9 mouse cellular contexts compared by ENCODE assay signal in the genomic region with DNA sequence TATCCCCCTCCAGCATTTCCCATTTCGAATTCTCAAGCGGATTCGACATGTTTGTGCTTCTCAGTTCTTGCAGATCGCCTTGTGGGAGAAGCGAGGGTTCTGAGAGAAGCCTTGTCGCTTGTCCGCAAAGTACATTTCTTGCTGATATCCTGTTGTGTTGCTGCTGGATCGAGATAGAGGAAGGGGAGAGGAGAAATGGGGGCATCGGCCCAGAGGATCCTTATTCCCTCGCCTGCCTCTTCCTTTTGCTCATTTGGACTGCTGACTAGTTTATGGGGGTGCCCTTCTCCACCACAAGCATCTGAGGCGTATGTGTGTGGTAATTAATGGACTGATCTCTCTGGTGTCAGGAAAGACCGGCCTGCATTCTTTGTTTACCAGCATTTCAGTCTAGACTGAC. TPM values are rescaled to one million over a fixed set of nuclear protein-coding genes. Genes with fewer than 3 reads are reported as not detected.
DNase-seq lines count a peak whose midpoint lies in the region; ATAC-seq and TF ChIP-seq lines count a peak whose summit lies in the region.
"Not testable (repeated sequence)": the region's sequence is repeated elsewhere in the genome, so short reads cannot be mapped to it uniquely, and the experiment has no call there.
"Had no signal": no experiment of that assay in that cellular context is flagged by ENCODE, and none has a peak within 500 bp of the region (broad histone marks: within the 10 kb centered on the region; RNA-seq: fewer than 3 reads in every experiment).

No protein-coding gene starts in this region.

- H3K4me2 ChIP-seq in CH12.LX (ENCODE audit: insufficient read depth, low read depth, poor library complexity, severe bottlenecking), result peak overlapping the region; percentile 96
- H3K4me2 ChIP-seq in forebrain, embryonic 14.5 days (ENCODE audit: low read length), result peak overlapping the region; percentile 63
- H3K4me2 ChIP-seq in heart, postnatal 0 days (ENCODE audit: low read depth, low read length), result peak overlapping the region; percentile 78
- peak overlapping the region; percentile 48 for H3K4me2 ChIP-seq in kidney, embryonic 14.5 days (replicated peaks; ENCODE audit: low read depth, low read length)
- peak overlapping the region; percentile 75 for H3K4me2 ChIP-seq in liver, embryonic 11.5 days
- peak overlapping the region; percentile 48 for H3K4me2 ChIP-seq in midbrain, embryonic 11.5 days

- peaks cover 12 to 19% of the 10 kb centered on the region in 2 experiments for H3K36me3 ChIP-seq in CH12.LX (replicated peaks in 1 of 2; ENCODE audit: control insufficient read depth in 1 of 2, insufficient read depth in 1 of 2, low read length in 1 of 2)
- H3K36me3 ChIP-seq in embryonic facial prominence, embryonic 10.5 days (replicated peaks), result peaks cover 30% of the 10 kb centered on the region
- not testable (repeated sequence) for H3K36me3 ChIP-seq in forebrain, embryonic 14.5 days (ENCODE audit: control insufficient read depth, insufficient read depth, low read length); heart, postnatal 0 days (replicated peaks; ENCODE audit: control insufficient read depth, insufficient read depth, low read length); kidney, embryonic 14.5 days (ENCODE audit: control insufficient read depth, insufficient read depth, low read length); liver, embryonic 11.5 days (ENCODE audit: control insufficient read depth, insufficient read depth, low read length); midbrain, embryonic 11.5 days (ENCODE audit: control insufficient read depth, insufficient read depth, low read length); small intestine, adult 2 months (ENCODE audit: control insufficient read depth, insufficient read depth, low read length)

- not testable (repeated sequence) for TF ChIP-seq CTCF in CH12.LX (conservative IDR thresholded peaks at IDR 0.05 in 1 of 2, IDR thresholded peaks at IDR 0.05 in 1 of 2; ENCODE audit: low read depth in 2 of 2, low read length in 2 of 2); heart, postnatal 0 days (IDR thresholded peaks at IDR 0.05; ENCODE audit: low read depth); small intestine, adult 2 months (IDR thresholded peaks at IDR 0.05; ENCODE audit: extremely low read depth, insufficient read length, insufficient replicate concordance, low read depth, low read length)

- peak overlapping the region; percentile 58; the same call in 1 of the 2 replicates for H3K27ac ChIP-seq in CH12.LX (ENCODE audit: insufficient read depth, low read depth)
- peak overlapping the region; percentile 93 for H3K27ac ChIP-seq in embryonic facial prominence, embryonic 10.5 days (replicated peaks)
- not testable (repeated sequence) for H3K27ac ChIP-seq in forebrain, embryonic 14.5 days (ENCODE audit: low read depth, low read length); midbrain, embryonic 11.5 days (ENCODE audit: low read depth, low read length); small intestine, adult 2 months (ENCODE audit: insufficient read depth, low read depth, low read length)
- H3K27ac ChIP-seq in heart, postnatal 0 days (ENCODE audit: low read depth), result peak overlapping the region; percentile 64; the same call in 1 of the 2 replicates
- H3K27ac ChIP-seq in kidney, embryonic 14.5 days (ENCODE audit: low read depth, low read length), result 0 out of 2 replicates have a peak overlapping the region, but pooled peaks have one; percentile 67
- peak overlapping the region; percentile 68; the same call in 1 of the 2 replicates for H3K27ac ChIP-seq in liver, embryonic 11.5 days (ENCODE audit: low read depth, low read length)

- ATAC-seq in forebrain, embryonic 14.5 days; heart, postnatal 0 days (ENCODE audit: insufficient read depth, low read depth); kidney, embryonic 14.5 days (ENCODE audit: low FRiP score, low TSS enrichment); liver, embryonic 11.5 days (replicated peaks; ENCODE audit: low FRiP score); midbrain, embryonic 11.5 days (ENCODE audit: low FRiP score): not testable (repeated sequence)

- peak overlapping the region; percentile 60 for H3K9ac ChIP-seq in CH12.LX (ENCODE audit: insufficient read depth, low read depth)
- H3K9ac ChIP-seq in forebrain, embryonic 14.5 days (ENCODE audit: low read length), result peak overlapping the region; percentile 64
- peak overlapping the region; percentile 69 for H3K9ac ChIP-seq in heart, postnatal 0 days (replicated peaks; ENCODE audit: low read depth, low read length)
- H3K9ac ChIP-seq in kidney, embryonic 14.5 days (ENCODE audit: low read depth, low read length), result peak overlapping the region; percentile 69
- peak overlapping the region; percentile 83 for H3K9ac ChIP-seq in liver, embryonic 11.5 days (ENCODE audit: low read depth, low read length)
- H3K9ac ChIP-seq in midbrain, embryonic 11.5 days (ENCODE audit: low read length), result peak overlapping the region; percentile 75

- H3K9me3 ChIP-seq in CH12.LX (replicated peaks; ENCODE audit: low read length); embryonic facial prominence, embryonic 10.5 days; forebrain, embryonic 14.5 days (replicated peaks; ENCODE audit: control insufficient read depth, low read length); heart, postnatal 0 days (replicated peaks; ENCODE audit: control insufficient read depth, low read length); kidney, embryonic 14.5 days (ENCODE audit: control insufficient read depth, low read length); liver, embryonic 11.5 days (ENCODE audit: control insufficient read depth, low read length); midbrain, embryonic 11.5 days (ENCODE audit: control insufficient read depth, low read length): not testable (repeated sequence)

- not testable (repeated sequence) for TF ChIP-seq RAD21 in CH12.LX (IDR thresholded peaks at IDR 0.05; ENCODE audit: low read depth, low read length)

- in situ Hi-C loops in CH12.LX (cut with MboI; ENCODE audit: low pct_ligation_motif_present, low pct_unique_long_range_greater_than_20kb, low sequenced_read_pairs), result not testable (repeated sequence)

- 1% methylated on average over 12 of the region's 12 CpGs for WGBS in embryonic facial prominence, embryonic 10.5 days
- WGBS in forebrain, embryonic 14.5 days, result 0% methylated on average over 12 of the region's 12 CpGs
- WGBS in heart, postnatal 0 days, result under 1% methylated on average over 12 of the region's 12 CpGs
- WGBS in kidney, embryonic 14.5 days, result under 1% methylated on average over 12 of the region's 12 CpGs
- 0% methylated on average over 12 of the region's 12 CpGs for WGBS in liver, embryonic 11.5 days
- 4% methylated on average over 12 of the region's 12 CpGs for WGBS in midbrain, embryonic 11.5 days
- WGBS in small intestine, adult 2 months, result 1% methylated on average over 12 of the region's 12 CpGs

- DNase-seq in CH12.LX (ENCODE audit: extremely low read depth); embryonic facial prominence, embryonic 10.5 days (ENCODE audit: low spot score); forebrain, embryonic 14.5 days (ENCODE audit: low spot score); heart, postnatal 0 days (ENCODE audit: low spot score); liver, embryonic 11.5 days (ENCODE audit: low spot score): not testable (repeated sequence)
- peak; percentile 83 for DNase-seq in midbrain, embryonic 11.5 days (ENCODE audit: low spot score, missing footprints)

- not testable (repeated sequence) for TF ChIP-seq POLR2A in CH12.LX (IDR thresholded peaks at IDR 0.05; ENCODE audit: low read depth, low read length); small intestine, adult 2 months (IDR thresholded peaks at IDR 0.05; ENCODE audit: low read depth, low read length)

- dilution Hi-C loops in CH12.LX (cut with MboI; ENCODE audit: extremely low pct_ligation_motif_present, extremely low pct_unique_long_range_greater_than_20kb, low sequenced_read_pairs), result not testable (repeated sequence)

- not testable (repeated sequence) for TF ChIP-seq EP300 in CH12.LX (IDR thresholded peaks at IDR 0.05; ENCODE audit: low read length); heart, postnatal 0 days (IDR thresholded peaks at IDR 0.05; ENCODE audit: low read depth)

- not testable (repeated sequence) for H3K27me3 ChIP-seq in CH12.LX (replicated peaks); embryonic facial prominence, embryonic 10.5 days (replicated peaks; ENCODE audit: low read depth, poor library complexity, severe bottlenecking); forebrain, embryonic 14.5 days (replicated peaks; ENCODE audit: control insufficient read depth, insufficient read depth, low read length); heart, postnatal 0 days (ENCODE audit: control insufficient read depth, insufficient read depth, low read length); kidney, embryonic 14.5 days (ENCODE audit: control insufficient read depth, insufficient read depth, low read length); liver, embryonic 11.5 days (replicated peaks; ENCODE audit: control insufficient read depth, insufficient read depth, low read length); midbrain, embryonic 11.5 days (ENCODE audit: control insufficient read depth, insufficient read depth, low read length); small intestine, adult 2 months (ENCODE audit: control insufficient read depth, insufficient read depth, low read length)

- H3K4me3 ChIP-seq in CH12.LX (replicated peaks in 1 of 3; ENCODE audit: low read depth in 2 of 3, low read length in 2 of 3, poor library complexity in 1 of 3), result peak overlapping the region; percentile 67 to 94 (median 83)
- H3K4me3 ChIP-seq in embryonic facial prominence, embryonic 10.5 days, result peak overlapping the region; percentile 87
- H3K4me3 ChIP-seq in forebrain, embryonic 14.5 days (ENCODE audit: low read depth, low read length), result peak overlapping the region; percentile 60
- H3K4me3 ChIP-seq in heart, postnatal 0 days (ENCODE audit: low read depth, low read length), result peak overlapping the region; percentile 80
- H3K4me3 ChIP-seq in kidney, embryonic 14.5 days (ENCODE audit: low read length), result peak overlapping the region; percentile 65
- peak overlapping the region; percentile 77 for H3K4me3 ChIP-seq in liver, embryonic 11.5 days (ENCODE audit: low read depth, low read length)
- H3K4me3 ChIP-seq in midbrain, embryonic 11.5 days (ENCODE audit: low read depth, low read length), result peak overlapping the region; percentile 65
- peak overlapping the region; percentile 94 for H3K4me3 ChIP-seq in small intestine, adult 2 months (ENCODE audit: low read depth, low read length)

- H3K4me1 ChIP-seq in CH12.LX (ENCODE audit: control insufficient read depth in 1 of 2, insufficient read depth in 2 of 2), result peaks cover 0 to 14% of the 10 kb centered on the region in 2 experiments; a peak in 2 of 4 replicates
- peaks cover 12% of the 10 kb centered on the region for H3K4me1 ChIP-seq in embryonic facial prominence, embryonic 10.5 days
- not testable (repeated sequence) for H3K4me1 ChIP-seq in forebrain, embryonic 14.5 days (ENCODE audit: control insufficient read depth, insufficient read depth, low read length); heart, postnatal 0 days (ENCODE audit: control insufficient read depth, insufficient read depth); kidney, embryonic 14.5 days (ENCODE audit: control insufficient read depth, insufficient read depth, low read length); midbrain, embryonic 11.5 days (ENCODE audit: control insufficient read depth, insufficient read depth, low read length); small intestine, adult 2 months (ENCODE audit: control insufficient read depth, insufficient read depth, insufficient read length, low read length)
- H3K4me1 ChIP-seq in liver, embryonic 11.5 days (replicated peaks; ENCODE audit: control insufficient read depth, insufficient read depth, low read length), result peaks cover 15% of the 10 kb centered on the region

- peaks cover 35% of the 10 kb centered on the region for H3K79me2 ChIP-seq in CH12.LX (replicated peaks; ENCODE audit: control insufficient read depth, extremely low read depth, insufficient read depth, poor library complexity, severe bottlenecking)

RNA-seq across cellular contexts. Expression of a gene that starts 0.7 kb away (rescaled TPM):
- total RNA-seq in CH12.LX (2012; rRNA removed), result 19.1 and 22.2 TPM in 2 replicates
- 11.4 and 12.1 TPM in 2 replicates for total RNA-seq in CH12.LX (2014; rRNA removed)
- polyA plus RNA-seq in CH12.LX (2012; ENCODE audit: insufficient read length, low read depth), result 26.9 and 32.0 TPM in 2 replicates
- polyA plus RNA-seq in embryonic facial prominence, embryonic 10.5 days (2016; fragmentation: Nextera tagmentation; extraction: Ambion mirVana), result 11.6 and 12.1 TPM in 2 replicates
- 2.4 and 3.0 TPM in 2 replicates for polyA plus RNA-seq in forebrain, embryonic 14.5 days (2014; fragmentation: Nextera tagmentation; extraction: Ambion mirVana)
- 4.5 and 4.8 TPM in 2 replicates for total RNA-seq in heart, postnatal 0 days (2014; rRNA removed; ENCODE audit: low replicate concordance)
- 0.93 and 1.5 TPM in 2 replicates for polyA plus RNA-seq in heart, postnatal 0 days (2015; fragmentation: Nextera tagmentation; extraction: Ambion mirVana)
- polyA plus RNA-seq in kidney, embryonic 14.5 days (2014; fragmentation: Nextera tagmentation; extraction: Ambion mirVana), result 6.9 and 11.2 TPM in 2 replicates
- 8.6 and 8.7 TPM in 2 replicates for polyA plus RNA-seq in liver, embryonic 11.5 days (2014; fragmentation: Nextera tagmentation; extraction: Ambion mirVana)
- polyA plus RNA-seq in midbrain, embryonic 11.5 days (2014; fragmentation: Nextera tagmentation; extraction: Ambion mirVana), result 3.8 and 6.4 TPM in 2 replicates
- polyA plus RNA-seq in small intestine, adult 2 months (2012; rRNA removed), result 2.5 and 3.7 TPM in 2 replicates

RNA-seq across cellular contexts. Expression of a gene that starts 15.3 kb away (rescaled TPM):
- total RNA-seq in CH12.LX (2012; rRNA removed) (3.3 and 4.1 TPM in 2 replicates), CH12.LX (2014; rRNA removed) (1.5 and 1.7 TPM in 2 replicates)
- 3.5 and 4.2 TPM in 2 replicates for polyA plus RNA-seq in CH12.LX (2012; ENCODE audit: insufficient read length, low read depth)
- 3.8 and 4.7 TPM in 2 replicates for polyA plus RNA-seq in embryonic facial prominence, embryonic 10.5 days (2016; fragmentation: Nextera tagmentation; extraction: Ambion mirVana)
- polyA plus RNA-seq in forebrain, embryonic 14.5 days (2014; fragmentation: Nextera tagmentation; extraction: Ambion mirVana), result 10.0 and 12.1 TPM in 2 replicates
- total RNA-seq in heart, postnatal 0 days (2014; rRNA removed; ENCODE audit: low replicate concordance), result 13.7 and 16.3 TPM in 2 replicates
- polyA plus RNA-seq in heart, postnatal 0 days (2015; fragmentation: Nextera tagmentation; extraction: Ambion mirVana), result 6.3 and 7.2 TPM in 2 replicates
- 6.0 TPM in 2 replicates for polyA plus RNA-seq in kidney, embryonic 14.5 days (2014; fragmentation: Nextera tagmentation; extraction: Ambion mirVana)
- polyA plus RNA-seq in liver, embryonic 11.5 days (2014; fragmentation: Nextera tagmentation; extraction: Ambion mirVana), result 3.2 and 3.4 TPM in 2 replicates
- polyA plus RNA-seq in midbrain, embryonic 11.5 days (2014; fragmentation: Nextera tagmentation; extraction: Ambion mirVana), result 3.6 and 3.7 TPM in 2 replicates
- polyA plus RNA-seq in small intestine, adult 2 months (2012; rRNA removed), result 35.6 and 67.1 TPM in 2 replicates

RNA-seq across cellular contexts. Expression of a gene that starts 21.8 kb away (rescaled TPM):
- total RNA-seq in CH12.LX (2012; rRNA removed) (34.6 and 42.4 TPM in 2 replicates), CH12.LX (2014; rRNA removed) (26.8 and 30.5 TPM in 2 replicates)
- polyA plus RNA-seq in CH12.LX (2012; ENCODE audit: insufficient read length, low read depth), result 83.0 and 121 TPM in 2 replicates
- 176 and 182 TPM in 2 replicates for polyA plus RNA-seq in embryonic facial prominence, embryonic 10.5 days (2016; fragmentation: Nextera tagmentation; extraction: Ambion mirVana)
- 137 and 150 TPM in 2 replicates for polyA plus RNA-seq in forebrain, embryonic 14.5 days (2014; fragmentation: Nextera tagmentation; extraction: Ambion mirVana)
- total RNA-seq in heart, postnatal 0 days (2014; rRNA removed; ENCODE audit: low replicate concordance), result 80.2 and 107 TPM in 2 replicates
- polyA plus RNA-seq in heart, postnatal 0 days (2015; fragmentation: Nextera tagmentation; extraction: Ambion mirVana), result 180 and 193 TPM in 2 replicates
- 164 and 182 TPM in 2 replicates for polyA plus RNA-seq in kidney, embryonic 14.5 days (2014; fragmentation: Nextera tagmentation; extraction: Ambion mirVana)
- 159 and 171 TPM in 2 replicates for polyA plus RNA-seq in liver, embryonic 11.5 days (2014; fragmentation: Nextera tagmentation; extraction: Ambion mirVana)
- polyA plus RNA-seq in midbrain, embryonic 11.5 days (2014; fragmentation: Nextera tagmentation; extraction: Ambion mirVana), result 146 and 157 TPM in 2 replicates
- polyA plus RNA-seq in small intestine, adult 2 months (2012; rRNA removed), result 83.4 and 151 TPM in 2 replicates

RNA-seq across cellular contexts. Expression of a gene that starts 23.5 kb away (rescaled TPM):
- total RNA-seq in CH12.LX (2012; rRNA removed) (1.3 and 1.7 TPM in 2 replicates), CH12.LX (2014; rRNA removed) (0.34 TPM in 1 of 2 replicates, not detected in the other)
- 2.4 and 3.1 TPM in 2 replicates for polyA plus RNA-seq in CH12.LX (2012; ENCODE audit: insufficient read length, low read depth)
- polyA plus RNA-seq in embryonic facial prominence, embryonic 10.5 days (2016; fragmentation: Nextera tagmentation; extraction: Ambion mirVana), result 1.4 and 1.6 TPM in 2 replicates
- polyA plus RNA-seq in forebrain, embryonic 14.5 days (2014; fragmentation: Nextera tagmentation; extraction: Ambion mirVana), result 4.2 and 4.9 TPM in 2 replicates
- total RNA-seq in heart, postnatal 0 days (2014; rRNA removed; ENCODE audit: low replicate concordance), result 4.3 and 6.6 TPM in 2 replicates
- polyA plus RNA-seq in heart, postnatal 0 days (2015; fragmentation: Nextera tagmentation; extraction: Ambion mirVana), result 0.41 and 0.45 TPM in 2 replicates
- polyA plus RNA-seq in kidney, embryonic 14.5 days (2014; fragmentation: Nextera tagmentation; extraction: Ambion mirVana), result 2.6 and 3.5 TPM in 2 replicates
- polyA plus RNA-seq in liver, embryonic 11.5 days (2014; fragmentation: Nextera tagmentation; extraction: Ambion mirVana), result 1.4 and 1.6 TPM in 2 replicates
- polyA plus RNA-seq in midbrain, embryonic 11.5 days (2014; fragmentation: Nextera tagmentation; extraction: Ambion mirVana), result 1.8 and 2.3 TPM in 2 replicates
- 5.8 and 8.6 TPM in 2 replicates for polyA plus RNA-seq in small intestine, adult 2 months (2012; rRNA removed)
- polyA plus RNA-seq: inflammation-experienced regulatory T-cells, adult 6 months had no signal

RNA-seq across cellular contexts. Expression of a gene that starts 55.4 kb away (rescaled TPM):
- total RNA-seq in CH12.LX (2012; rRNA removed), result 8.1 and 9.0 TPM in 2 replicates
- total RNA-seq in CH12.LX (2014; rRNA removed), result 11.0 and 14.3 TPM in 2 replicates
- polyA plus RNA-seq in CH12.LX (2012; ENCODE audit: insufficient read length, low read depth), result 1.1 and 2.0 TPM in 2 replicates
- polyA plus RNA-seq in embryonic facial prominence, embryonic 10.5 days (2016; fragmentation: Nextera tagmentation; extraction: Ambion mirVana), result 20.1 and 20.6 TPM in 2 replicates
- 9.1 and 10.0 TPM in 2 replicates for polyA plus RNA-seq in forebrain, embryonic 14.5 days (2014; fragmentation: Nextera tagmentation; extraction: Ambion mirVana)
- 4.0 and 10.9 TPM in 2 replicates for total RNA-seq in heart, postnatal 0 days (2014; rRNA removed; ENCODE audit: low replicate concordance)
- 5.0 and 5.4 TPM in 2 replicates for polyA plus RNA-seq in heart, postnatal 0 days (2015; fragmentation: Nextera tagmentation; extraction: Ambion mirVana)
- 6.3 and 12.8 TPM in 2 replicates for polyA plus RNA-seq in kidney, embryonic 14.5 days (2014; fragmentation: Nextera tagmentation; extraction: Ambion mirVana)
- polyA plus RNA-seq in liver, embryonic 11.5 days (2014; fragmentation: Nextera tagmentation; extraction: Ambion mirVana), result 9.7 and 9.9 TPM in 2 replicates
- polyA plus RNA-seq in midbrain, embryonic 11.5 days (2014; fragmentation: Nextera tagmentation; extraction: Ambion mirVana), result 13.4 and 13.6 TPM in 2 replicates
- polyA plus RNA-seq in small intestine, adult 2 months (2012; rRNA removed), result 4.7 and 9.1 TPM in 2 replicates
